Mouse (Mus musculus): ENCODE results near the gene Dppa2.

DNA sequence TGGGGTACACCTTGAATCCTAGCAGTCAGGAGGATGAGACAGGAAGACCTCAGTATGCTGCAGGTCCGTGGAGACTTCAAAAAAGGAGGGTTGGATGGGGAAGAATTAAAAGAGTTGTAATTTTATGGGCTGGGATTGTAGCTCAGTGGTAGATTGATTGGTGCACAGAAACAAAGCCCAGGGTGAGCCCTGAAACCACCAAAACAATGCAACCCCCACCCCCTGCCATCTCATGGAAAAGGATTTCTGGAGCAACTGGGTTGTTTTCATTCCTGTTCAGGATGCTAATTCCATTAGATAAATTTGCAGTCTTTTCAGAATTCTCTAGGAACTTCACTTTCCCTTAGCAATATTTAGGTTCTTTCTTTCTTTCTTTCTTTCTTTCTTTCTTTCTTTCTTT is 20.9 kb upstream of the Dppa2 start:
- TF ChIP-seq CTCF (IDR thresholded peaks at IDR 0.05; ENCODE audit: borderline replicate concordance, insufficient read depth, low read length) = no peak
- TF ChIP-seq POLR2A (IDR thresholded peaks at IDR 0.05; ENCODE audit: low read depth, low read length) = no peak
